Mouse (Mus musculus): ENCODE data around the gene Arid3a. TPM values are rescaled to one million over a fixed set of nuclear protein-coding genes. Genes with fewer than 3 reads are reported as not detected.
A peak's percentile ranks its signal among the peaks of the same experiment; 100 is the strongest.

Gene Arid3a
- polyA plus RNA-seq, 1 experiment from 2014 or later = 3.5 TPM

GRCm38 (mm10) chr10:79932736-79933135 is 5.9 kb downstream of the Arid3a start:
- WGBS = 26% methylated on average over 8 of the region's 8 CpGs
- H3K9ac ChIP-seq (replicated peaks; ENCODE audit: low read depth, low read length) = no peak overlapping the region
- no peaks in the 10 kb centered on the region for H3K36me3 ChIP-seq (ENCODE audit: control insufficient read depth, insufficient read depth)
- H3K27me3 ChIP-seq (replicated peaks; ENCODE audit: control insufficient read depth, insufficient read depth, low read length) = no peaks in the 10 kb centered on the region
- H3K9me3 ChIP-seq (ENCODE audit: control insufficient read depth, low read length) = no peaks in the 10 kb centered on the region
- no peak overlapping the region for H3K27ac ChIP-seq (ENCODE audit: low read length)
- no peak overlapping the region for H3K4me3 ChIP-seq (replicated peaks; ENCODE audit: low read length)
- peaks cover 30% of the 10 kb centered on the region for H3K4me1 ChIP-seq (replicated peaks; ENCODE audit: control insufficient read depth, insufficient read depth, low read length)
- no peak overlapping the region for H3K4me2 ChIP-seq (ENCODE audit: low read length)
- ATAC-seq = no peak

GRCm38 (mm10) chr10:79933145-79933679 is 6.4 kb downstream of the Arid3a start:
- no peak overlapping the region for H3K27ac ChIP-seq (ENCODE audit: low read length)
- WGBS = 71% methylated on average over 9 of the region's 9 CpGs
- no peaks in the 10 kb centered on the region for H3K27me3 ChIP-seq (replicated peaks; ENCODE audit: control insufficient read depth, insufficient read depth, low read length)
- no peaks in the 10 kb centered on the region for H3K9me3 ChIP-seq (ENCODE audit: control insufficient read depth, low read length)
- no peak overlapping the region for H3K9ac ChIP-seq (replicated peaks; ENCODE audit: low read depth, low read length)
- no peak for ATAC-seq
- H3K4me3 ChIP-seq (replicated peaks; ENCODE audit: low read length) = no peak overlapping the region
- H3K4me2 ChIP-seq (ENCODE audit: low read length) = no peak overlapping the region
- H3K4me1 ChIP-seq (replicated peaks; ENCODE audit: control insufficient read depth, insufficient read depth, low read length) = peaks cover 30% of the 10 kb centered on the region
- H3K36me3 ChIP-seq (ENCODE audit: control insufficient read depth, insufficient read depth) = no peaks in the 10 kb centered on the region

- no peaks in the 10 kb centered on the region for H3K27me3 ChIP-seq (replicated peaks; ENCODE audit: control insufficient read depth, insufficient read depth, low read length)
- ATAC-seq = no peak
- H3K9ac ChIP-seq (replicated peaks; ENCODE audit: low read depth, low read length) = no peak overlapping the region
- no peaks in the 10 kb centered on the region for H3K9me3 ChIP-seq (ENCODE audit: control insufficient read depth, low read length)
- WGBS = 29% methylated on average over 6 of the region's 6 CpGs
- peak overlapping the region; percentile 54; the same call in 1 of the 2 replicates for H3K27ac ChIP-seq (ENCODE audit: low read length)
- peaks cover 28% of the 10 kb centered on the region for H3K4me1 ChIP-seq (replicated peaks; ENCODE audit: control insufficient read depth, insufficient read depth, low read length)
- no peaks in the 10 kb centered on the region for H3K36me3 ChIP-seq (ENCODE audit: control insufficient read depth, insufficient read depth)
- H3K4me3 ChIP-seq (replicated peaks; ENCODE audit: low read length) = no peak overlapping the region
- no peak overlapping the region for H3K4me2 ChIP-seq (ENCODE audit: low read length)
These were observed 7.0 kb downstream of the Arid3a start for GRCm38 (mm10) chr10:79933861-79934260.

GRCm38 (mm10) chr10:79934272-79934721 is 7.5 kb downstream of the Arid3a start:
- ATAC-seq = peak; percentile 63

GRCm38 (mm10) chr10:79934794-79935569 is 8.1 kb downstream of the Arid3a start:
- Histone ChIP-seq H3K4me1 (replicated peaks; ENCODE audit: control insufficient read depth, insufficient read depth, low read length) (peaks cover 20% of the 10 kb centered on the region), H3K9ac (replicated peaks; ENCODE audit: low read depth, low read length) (no peak overlapping the region), H3K27me3 (replicated peaks; ENCODE audit: control insufficient read depth, insufficient read depth, low read length) (no peaks in the 10 kb centered on the region), H3K36me3 (ENCODE audit: control insufficient read depth, insufficient read depth) (no peaks in the 10 kb centered on the region), H3K4me2 (ENCODE audit: low read length) (no peak overlapping the region), H3K9me3 (ENCODE audit: control insufficient read depth, low read length) (no peaks in the 10 kb centered on the region), H3K4me3 (replicated peaks; ENCODE audit: low read length) (no peak overlapping the region), H3K27ac (ENCODE audit: low read length) (no peak overlapping the region)
- no peak for ATAC-seq
- 89% methylated on average over 16 of the region's 16 CpGs for WGBS

More at GRCm38 (mm10) chr10:79934272-79934721, 7.5 kb downstream of the Arid3a start:
- no peaks in the 10 kb centered on the region for H3K27me3 ChIP-seq (replicated peaks; ENCODE audit: control insufficient read depth, insufficient read depth, low read length)
- H3K27ac ChIP-seq (ENCODE audit: low read length) = peak overlapping the region; percentile 54; the same call in 1 of the 2 replicates
- no peaks in the 10 kb centered on the region for H3K36me3 ChIP-seq (ENCODE audit: control insufficient read depth, insufficient read depth)
- no peak overlapping the region for H3K4me3 ChIP-seq (replicated peaks; ENCODE audit: low read length)
- peaks cover 23% of the 10 kb centered on the region for H3K4me1 ChIP-seq (replicated peaks; ENCODE audit: control insufficient read depth, insufficient read depth, low read length)
- H3K9me3 ChIP-seq (ENCODE audit: control insufficient read depth, low read length) = no peaks in the 10 kb centered on the region
- WGBS = 42% methylated on average over 13 of the region's 13 CpGs
- no peak overlapping the region for H3K9ac ChIP-seq (replicated peaks; ENCODE audit: low read depth, low read length)
- H3K4me2 ChIP-seq (ENCODE audit: low read length) = no peak overlapping the region

GRCm38 (mm10) chr10:79936284-79936910 is 9.6 kb downstream of the Arid3a start:
- H3K9ac ChIP-seq (replicated peaks; ENCODE audit: low read depth, low read length) = no peak overlapping the region
- H3K27ac ChIP-seq (ENCODE audit: low read length) = no peak overlapping the region
- H3K4me1 ChIP-seq (replicated peaks; ENCODE audit: control insufficient read depth, insufficient read depth, low read length) = peaks cover 20% of the 10 kb centered on the region
- 76% methylated on average over 10 of the region's 10 CpGs for WGBS
- no peak overlapping the region for H3K4me3 ChIP-seq (replicated peaks; ENCODE audit: low read length)
- H3K36me3 ChIP-seq (ENCODE audit: control insufficient read depth, insufficient read depth) = no peaks in the 10 kb centered on the region
- H3K27me3 ChIP-seq (replicated peaks; ENCODE audit: control insufficient read depth, insufficient read depth, low read length) = no peaks in the 10 kb centered on the region
- H3K4me2 ChIP-seq (ENCODE audit: low read length) = no peak overlapping the region
- ATAC-seq = no peak
- no peaks in the 10 kb centered on the region for H3K9me3 ChIP-seq (ENCODE audit: control insufficient read depth, low read length)

GRCm38 (mm10) chr10:79936911-79937441 is 10.1 kb downstream of the Arid3a start:
- 47% methylated on average over 26 of the region's 27 CpGs for WGBS
- Histone ChIP-seq H3K27ac (ENCODE audit: low read length) (no peak overlapping the region), H3K4me3 (replicated peaks; ENCODE audit: low read length) (no peak overlapping the region), H3K9me3 (ENCODE audit: control insufficient read depth, low read length) (no peaks in the 10 kb centered on the region), H3K4me1 (replicated peaks; ENCODE audit: control insufficient read depth, insufficient read depth, low read length) (peaks cover 20% of the 10 kb centered on the region), H3K36me3 (ENCODE audit: control insufficient read depth, insufficient read depth) (no peaks in the 10 kb centered on the region), H3K27me3 (replicated peaks; ENCODE audit: control insufficient read depth, insufficient read depth, low read length) (no peaks in the 10 kb centered on the region), H3K4me2 (ENCODE audit: low read length) (no peak overlapping the region), H3K9ac (replicated peaks; ENCODE audit: low read depth, low read length) (no peak overlapping the region)
- no peak for ATAC-seq

GRCm38 (mm10) chr10:79937775-79938526 is 11.1 kb downstream of the Arid3a start:
- Histone ChIP-seq H3K36me3 (ENCODE audit: control insufficient read depth, insufficient read depth) (no peaks in the 10 kb centered on the region), H3K9ac (replicated peaks; ENCODE audit: low read depth, low read length) (no peak overlapping the region), H3K27me3 (replicated peaks; ENCODE audit: control insufficient read depth, insufficient read depth, low read length) (no peaks in the 10 kb centered on the region), H3K4me3 (replicated peaks; ENCODE audit: low read length) (no peak overlapping the region), H3K27ac (ENCODE audit: low read length) (no peak overlapping the region), H3K9me3 (ENCODE audit: control insufficient read depth, low read length) (no peaks in the 10 kb centered on the region), H3K4me1 (replicated peaks; ENCODE audit: control insufficient read depth, insufficient read depth, low read length) (peaks cover 20% of the 10 kb centered on the region), H3K4me2 (ENCODE audit: low read length) (no peak overlapping the region)
- 78% methylated on average over 11 of the region's 11 CpGs for WGBS
- ATAC-seq = no peak

GRCm38 (mm10) chr10:79940749-79941148 is 13.9 kb downstream of the Arid3a start:
- no peak overlapping the region for H3K4me3 ChIP-seq (replicated peaks; ENCODE audit: low read length)
- 73% methylated on average over 7 of the region's 7 CpGs for WGBS
- no peak for ATAC-seq

More at GRCm38 (mm10) chr10:79940749-79941148, 13.9 kb downstream of the Arid3a start:
- no peak overlapping the region for H3K9ac ChIP-seq (replicated peaks; ENCODE audit: low read depth, low read length)
- peaks cover 14% of the 10 kb centered on the region for H3K4me1 ChIP-seq (replicated peaks; ENCODE audit: control insufficient read depth, insufficient read depth, low read length)
- no peak overlapping the region for H3K27ac ChIP-seq (ENCODE audit: low read length)
- H3K4me2 ChIP-seq (ENCODE audit: low read length) = no peak overlapping the region
- no peaks in the 10 kb centered on the region for H3K9me3 ChIP-seq (ENCODE audit: control insufficient read depth, low read length)
- H3K36me3 ChIP-seq (ENCODE audit: control insufficient read depth, insufficient read depth) = no peaks in the 10 kb centered on the region
- H3K27me3 ChIP-seq (replicated peaks; ENCODE audit: control insufficient read depth, insufficient read depth, low read length) = no peaks in the 10 kb centered on the region
